Mouse (Mus musculus) heart, adult 2 months (tissue): ENCODE data around the gene Magix.

ENCODE experiments used
- CTCF ChIP-seq: fragments of 200-600 bp; IDR thresholded peaks from 2 replicates; pipeline ENCODE4 v1.8.1; 2022; ENCODE audit warnings: antibody characterized with exemption, mild to moderate bottlenecking, moderate library complexity
- EP300 ChIP-seq: fragments of 200-500 bp; IDR thresholded peaks from 2 replicates; pipeline ENCODE4 v1.6.1; 2011; ENCODE audit warnings: low read depth, low read length, control low read depth; ENCODE audit not compliant: insufficient read depth
- POLR2A ChIP-seq: fragments of 200-500 bp; IDR thresholded peaks from 2 replicates; pipeline ENCODE4 v1.6.1; 2011; ENCODE audit warnings: mild to moderate bottlenecking, low read depth, low read length, control low read depth; ENCODE audit not compliant: insufficient read depth

DNA sequence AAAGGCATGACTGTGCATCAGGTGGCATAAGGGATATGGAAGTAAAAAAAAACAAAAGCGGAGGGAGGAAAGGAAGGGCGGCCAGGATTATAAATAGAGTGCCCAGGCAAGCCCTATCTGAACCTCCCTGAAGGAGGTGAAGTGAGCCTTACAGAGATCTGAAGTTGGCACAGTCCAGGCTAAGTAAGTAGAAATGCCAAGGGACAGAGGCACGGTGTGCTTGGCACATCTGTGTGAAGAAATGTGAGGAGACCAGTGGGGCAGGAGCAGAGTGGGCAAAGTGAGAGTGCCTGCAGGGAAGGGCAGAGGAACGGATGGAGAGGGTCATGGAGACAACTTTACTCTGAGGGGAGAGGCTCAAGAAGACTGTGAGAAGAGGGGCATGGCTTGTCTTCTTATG lies 20.0 kb downstream of the Magix start:
- no peak for TF ChIP-seq CTCF
- no peak for TF ChIP-seq EP300
- TF ChIP-seq POLR2A, result no peak
